Mouse (Mus musculus) heart, postnatal 0 days (tissue): ENCODE measurements at regions not wholly inside any gene's neighbourhood (a gene's known extent, or its start where the extent isn't known, plus 50 kb on each side); places are given as distances from the start of the nearest gene placed in this dataset.

ENCODE experiments used
- ATAC-seq: fragments of 200-750 bp; cut with Nextera tagmentation; 2 replicates; pipeline ENCODE4 v1.8.0; 2017; ENCODE audit warnings: low read depth, moderate number of reproducible peaks, moderate library complexity; ENCODE audit not compliant: insufficient read depth
- DNase-seq: peaks from one replicate; pipeline ENCODE4 v3.0.0-alpha.2; 2016; ENCODE audit warnings: low spot score
- H3K27ac ChIP-seq: fragments of 300-500 bp; sonication (generic); 2 replicates; pipeline ENCODE4 v1.5.1; 2014; ENCODE audit warnings: low read depth, mild to moderate bottlenecking
- H3K27me3 ChIP-seq: fragments of 300-500 bp; sonication (generic); 2 replicates; pipeline ENCODE4 v1.6.1; 2014; ENCODE audit warnings: low read length, mixed read lengths; ENCODE audit not compliant: control insufficient read depth, insufficient read depth
- H3K36me3 ChIP-seq: fragments of 300-500 bp; sonication (generic); replicated peaks from 2 replicates; pipeline ENCODE4 v1.6.1; 2014; ENCODE audit warnings: low read length, mixed read lengths; ENCODE audit not compliant: control insufficient read depth, insufficient read depth
- H3K4me1 ChIP-seq: fragments of 300-500 bp; sonication (generic); 2 replicates; pipeline ENCODE4 v1.6.1; 2014; ENCODE audit warnings: antibody characterized with exemption; ENCODE audit not compliant: control insufficient read depth, insufficient read depth
- H3K4me2 ChIP-seq: fragments of 300-500 bp; sonication (generic); 2 replicates; pipeline ENCODE4 v1.6.1; 2014; ENCODE audit warnings: low read depth, mild to moderate bottlenecking, low read length, moderate library complexity
- H3K4me3 ChIP-seq: fragments of 300-500 bp; sonication (generic); 2 replicates; pipeline ENCODE4 v1.5.1; 2014; ENCODE audit warnings: low read depth, low read length
- H3K9ac ChIP-seq: fragments of 300-500 bp; sonication (generic); replicated peaks from 2 replicates; pipeline ENCODE4 v1.6.1; 2014; ENCODE audit warnings: low read depth, low read length, mixed read lengths
- H3K9me3 ChIP-seq: fragments of 300-500 bp; sonication (generic); replicated peaks from 2 replicates; pipeline ENCODE4 v1.6.1; 2016; ENCODE audit warnings: low read length; ENCODE audit not compliant: control insufficient read depth
- CTCF ChIP-seq: IDR thresholded peaks from 2 replicates; pipeline ENCODE4 v1.5.1; 2016; ENCODE audit warnings: antibody characterized with exemption, control low read depth, low read depth
- EP300 ChIP-seq: IDR thresholded peaks from 2 replicates; pipeline ENCODE4 v1.6.1; 2016; ENCODE audit warnings: antibody characterized with exemption, low read depth
- WGBS: fragments of 180-500 bp; shearing (Covaris S2); extraction: QIAGEN DNeasy Blood & Tissue Kit; methylation state at CpG from one replicate; pipeline ENCODE4 v1.1.7; 2014; 5-methylcytosine and 5-hydroxymethylcytosine counted together

GRCm38 (mm10) chr2:30743976-30744620, 59.4 kb downstream of the 1700001O22Rik start:
- WGBS: 11% methylated on average over 15 of the region's 15 CpGs
- peak overlapping the region; percentile 43 for H3K4me2 ChIP-seq
- H3K4me3 ChIP-seq: no peak overlapping the region
- ATAC-seq (peak; percentile 67; the same call in 1 of the 2 replicates), DNase-seq (peak; percentile 68)
- TF ChIP-seq CTCF (no peak), EP300 (no peak)
- peak overlapping the region; percentile 82 for H3K27ac ChIP-seq
- no peaks in the 10 kb centered on the region for H3K36me3 ChIP-seq
- H3K27me3 ChIP-seq: no peaks in the 10 kb centered on the region
- peaks cover 6% of the 10 kb centered on the region; the same call in 1 of the 2 replicates for H3K9me3 ChIP-seq
- peaks cover 24% of the 10 kb centered on the region for H3K4me1 ChIP-seq
- H3K9ac ChIP-seq: peak overlapping the region; percentile 43

- peak overlapping the region; percentile 82 for H3K27ac ChIP-seq
- no peaks in the 10 kb centered on the region for H3K36me3 ChIP-seq
- H3K4me2 ChIP-seq: no peak overlapping the region
- TF ChIP-seq EP300 (no peak), CTCF (no peak)
- WGBS: 22% methylated on average over 4 of the region's 4 CpGs
- DNase-seq: peak; percentile 74
- H3K4me3 ChIP-seq: no peak overlapping the region
- peaks cover 6% of the 10 kb centered on the region; the same call in 1 of the 2 replicates for H3K9me3 ChIP-seq
- H3K27me3 ChIP-seq: no peaks in the 10 kb centered on the region
- H3K4me1 ChIP-seq: peaks cover 24% of the 10 kb centered on the region
- H3K9ac ChIP-seq: no peak overlapping the region
- ATAC-seq: peak; percentile 83
Observed at GRCm38 (mm10) chr2:30743265-30743846, 60.1 kb downstream of the 1700001O22Rik start.

- no peak overlapping the region for H3K4me2 ChIP-seq
- peaks cover 24% of the 10 kb centered on the region for H3K4me1 ChIP-seq
- H3K9me3 ChIP-seq: peaks cover 6% of the 10 kb centered on the region; the same call in 1 of the 2 replicates
- H3K4me3 ChIP-seq: no peak overlapping the region
- H3K27me3 ChIP-seq: no peaks in the 10 kb centered on the region
- ATAC-seq: no peak
- no peak for DNase-seq
- H3K36me3 ChIP-seq: no peaks in the 10 kb centered on the region
- H3K27ac ChIP-seq: no peak overlapping the region
- TF ChIP-seq EP300 (no peak), CTCF (no peak)
- H3K9ac ChIP-seq: no peak overlapping the region
- 81% methylated on average over 2 of the region's 2 CpGs for WGBS
Observed at GRCm38 (mm10) chr2:30741450-30741849, 62.0 kb downstream of the 1700001O22Rik start.

DNA sequence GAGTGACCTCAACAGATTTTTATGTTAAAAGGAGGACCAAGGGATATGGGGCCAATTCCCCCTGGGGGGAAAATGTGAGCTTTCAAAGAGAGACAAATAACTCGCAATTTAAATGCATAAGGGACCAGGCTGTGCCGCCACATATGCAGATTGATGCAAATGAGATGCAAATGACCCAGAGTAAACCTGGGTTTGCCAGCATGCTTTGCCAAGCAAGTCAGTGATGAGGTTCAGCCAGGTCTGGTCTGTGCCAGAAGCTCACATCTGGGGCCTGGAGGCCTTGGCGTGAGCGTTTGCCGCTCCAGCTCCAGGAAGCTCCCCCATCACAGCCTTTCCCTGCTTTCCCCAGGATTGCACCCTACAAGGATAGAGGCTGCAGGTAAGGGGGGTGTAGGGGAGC, 65.7 kb downstream of the 1700001O22Rik start:
- H3K9ac ChIP-seq: no peak overlapping the region
- 0 out of 2 replicates have a peak, but pooled peaks cover 7% of the 10 kb centered on the region for H3K4me1 ChIP-seq
- WGBS: 90% methylated on average over 5 of the region's 5 CpGs
- no peaks in the 10 kb centered on the region for H3K27me3 ChIP-seq
- no peaks in the 10 kb centered on the region for H3K36me3 ChIP-seq
- DNase-seq: no peak
- H3K4me2 ChIP-seq: no peak overlapping the region
- H3K4me3 ChIP-seq: no peak overlapping the region
- no peak overlapping the region for H3K27ac ChIP-seq
- TF ChIP-seq CTCF (no peak), EP300 (no peak)
- no peaks in the 10 kb centered on the region for H3K9me3 ChIP-seq
- no peak for ATAC-seq

GRCm38 (mm10) chr2:30736705-30737104, 66.8 kb downstream of the 1700001O22Rik start:
- 71% methylated on average over 6 of the region's 6 CpGs for WGBS

More at GRCm38 (mm10) chr2:30736705-30737104, 66.8 kb downstream of the 1700001O22Rik start:
- TF ChIP-seq EP300: no peak
- TF ChIP-seq CTCF: no peak
- Histone ChIP-seq H3K27me3 (no peaks in the 10 kb centered on the region), H3K4me2 (no peak overlapping the region), H3K4me1 (no peaks in the 10 kb centered on the region), H3K36me3 (no peaks in the 10 kb centered on the region), H3K9ac (no peak overlapping the region), H3K4me3 (no peak overlapping the region), H3K27ac (no peak overlapping the region), H3K9me3 (no peaks in the 10 kb centered on the region)
- no peak for ATAC-seq
- no peak for DNase-seq
